Mouse (Mus musculus): ENCODE results near the gene Tecta.

Gene Tecta

GRCm38 (mm10) chr9:42388490-42388889 lies 11.2 kb downstream of the Tecta start:
- no peak for DNase-seq (ENCODE audit: extremely low read depth, insufficient read length, low spot score)

DNA sequence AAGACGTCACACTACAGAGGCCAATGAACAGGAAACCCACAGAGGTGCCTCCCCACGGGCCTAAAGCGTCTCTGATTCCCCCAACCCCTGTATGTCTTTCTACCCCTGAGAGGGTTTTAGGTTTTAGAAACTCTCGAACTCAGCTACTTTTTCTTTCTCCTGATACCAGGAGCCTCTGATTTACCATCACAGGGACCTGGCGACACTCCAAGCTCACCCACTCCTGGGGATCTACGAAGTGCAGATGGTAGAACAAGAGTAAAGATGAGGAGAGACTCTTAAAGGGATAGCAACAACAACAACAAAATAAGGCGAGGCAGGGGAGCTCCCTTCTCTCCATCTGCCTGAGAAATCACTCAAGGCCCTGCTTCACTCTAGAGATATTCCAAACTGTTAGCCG lies 12.7 kb downstream of the Tecta start:
- DNase-seq (ENCODE audit: extremely low read depth, insufficient read length, low spot score) = no peak

DNA sequence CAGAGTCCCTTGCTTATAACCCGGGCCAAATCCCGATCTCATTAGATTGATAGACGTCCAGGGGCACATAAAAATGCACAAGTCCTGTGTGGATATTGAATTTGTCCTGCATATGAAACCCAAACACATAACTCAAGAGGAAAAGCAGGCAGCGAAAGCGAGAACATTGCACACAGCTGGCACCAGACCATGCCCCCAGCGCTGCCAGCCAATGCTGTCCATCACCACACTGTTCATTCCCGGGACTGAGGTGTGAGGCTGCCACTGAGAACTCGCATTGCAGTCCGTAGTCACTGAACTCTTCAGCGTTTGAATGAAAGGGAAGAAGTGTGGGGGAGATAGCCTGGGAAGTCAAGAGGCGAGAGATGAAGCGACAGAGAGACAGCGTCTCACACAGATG lies 14.1 kb downstream of the Tecta start:
- DNase-seq (ENCODE audit: extremely low read depth, insufficient read length, low spot score) = no peak

DNA sequence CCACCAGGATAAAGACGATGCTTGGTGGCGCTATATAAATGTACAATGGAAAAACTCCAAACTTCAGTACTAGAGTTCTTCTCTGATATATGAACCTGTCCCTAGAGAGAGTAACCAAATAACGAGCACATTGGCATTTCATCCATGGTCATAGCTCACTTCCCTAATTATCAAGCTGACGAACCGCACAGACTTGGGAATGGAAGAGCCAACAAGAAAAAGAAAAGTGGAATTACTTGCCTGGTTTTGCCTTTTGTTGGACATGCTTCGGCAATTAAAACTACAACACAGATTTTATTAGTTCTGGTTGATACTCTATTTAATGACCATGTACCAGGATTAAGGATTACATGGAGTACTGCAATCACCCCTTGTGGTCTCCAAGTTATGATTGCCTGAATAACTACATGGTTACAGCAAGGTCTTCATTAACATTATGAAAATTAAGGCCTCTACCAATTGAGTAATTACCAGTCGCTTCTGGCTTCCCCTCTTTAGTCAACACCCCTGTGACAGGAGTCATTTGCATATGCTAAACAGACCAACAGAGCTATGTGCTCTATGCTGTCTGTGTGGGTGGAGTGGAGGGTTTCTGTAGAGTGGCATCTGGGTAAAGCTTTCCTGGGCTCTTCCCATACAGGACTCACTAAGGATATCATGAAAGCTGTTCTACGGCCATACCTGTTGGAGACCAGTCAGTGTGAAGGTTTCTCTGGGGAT lies 16.9 kb downstream of the Tecta start:
- no peak for DNase-seq (ENCODE audit: extremely low read depth, insufficient read length, low spot score)

DNA sequence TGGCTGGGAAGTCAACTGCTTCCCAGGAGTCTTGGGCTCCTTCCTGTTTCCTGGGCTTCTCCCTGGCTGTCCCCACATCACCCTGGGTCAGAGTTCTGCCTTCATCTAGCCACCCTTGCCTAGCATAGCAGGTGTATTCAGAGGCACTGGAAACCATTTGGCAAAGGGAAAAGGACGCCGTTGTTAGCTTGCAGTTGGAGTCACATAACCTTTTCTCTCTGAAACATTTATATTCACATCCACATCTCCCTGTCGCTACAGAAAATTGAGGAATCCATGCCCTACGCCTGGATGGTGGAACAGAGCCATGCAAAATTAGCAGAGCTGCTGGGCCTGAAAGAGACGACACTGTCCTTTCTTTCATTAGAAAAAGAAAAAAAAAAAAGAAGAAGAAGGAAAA lies 17.7 kb downstream of the Tecta start:
- DNase-seq (ENCODE audit: extremely low read depth, insufficient read length, low spot score) = no peak

DNA sequence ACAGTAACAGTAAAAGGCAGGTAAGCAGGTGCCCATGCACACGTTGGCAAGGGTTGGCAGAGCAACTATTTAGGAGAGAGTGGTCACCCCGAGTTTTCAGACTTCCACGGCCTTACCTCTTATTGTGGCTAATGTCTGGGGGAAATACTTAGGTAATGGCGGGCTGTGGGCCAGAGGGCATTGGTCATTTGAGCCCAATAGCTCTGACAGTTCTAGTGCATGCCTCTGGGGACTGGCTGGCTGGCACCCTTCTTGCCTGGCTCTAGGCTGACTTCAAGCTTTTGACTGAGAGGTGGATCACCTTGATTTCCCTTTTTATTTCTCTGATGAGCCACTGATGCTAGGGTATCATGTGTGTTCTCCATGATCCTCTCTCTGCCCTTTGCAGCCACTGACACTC lies 21.7 kb downstream of the Tecta start:
- no peak for DNase-seq (ENCODE audit: extremely low read depth, insufficient read length, low spot score)

- DNase-seq (ENCODE audit: extremely low read depth, insufficient read length, low spot score) = no peak
Observed at GRCm38 (mm10) chr9:42377656-42378055, 22.1 kb downstream of the Tecta start.

DNA sequence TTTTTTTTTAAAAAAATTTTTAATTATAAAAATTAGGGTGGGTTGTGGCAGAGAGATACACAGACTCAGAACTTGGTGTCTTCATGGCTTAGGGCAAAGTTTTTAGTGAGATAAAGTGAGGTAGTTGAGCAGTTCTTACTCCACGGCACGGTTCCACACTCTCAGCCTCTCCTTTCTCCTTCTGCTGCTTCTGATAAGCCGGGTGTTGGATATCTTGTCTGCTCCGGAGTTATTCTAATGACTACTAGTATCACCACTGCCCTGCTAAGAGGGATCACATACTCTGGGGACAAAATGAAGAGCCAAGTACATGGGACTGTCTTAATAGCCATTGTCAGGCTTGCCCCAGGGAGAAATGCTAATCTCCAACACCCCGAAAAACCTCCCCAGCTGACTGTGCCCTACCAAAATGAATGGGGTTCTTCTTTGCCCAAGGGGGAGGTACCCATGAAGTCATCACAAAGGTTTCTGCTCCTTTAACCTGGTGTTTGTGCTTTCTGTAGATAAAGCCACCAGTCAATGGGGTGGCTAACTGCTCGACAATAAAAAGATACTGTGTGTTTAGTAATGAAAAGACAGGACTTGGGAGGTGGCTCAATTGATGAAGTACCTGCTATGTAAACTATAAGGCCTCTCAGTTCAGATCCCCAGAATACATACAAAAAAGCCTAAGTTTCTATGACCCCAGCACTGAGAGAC lies 27.9 kb downstream of the Tecta start:
- no peak for DNase-seq (ENCODE audit: extremely low read depth, insufficient read length, low spot score)

GRCm38 (mm10) chr9:42357585-42357984 lies 42.1 kb downstream of the Tecta start:
- no peak for DNase-seq (ENCODE audit: extremely low read depth, insufficient read length, low spot score)

DNA sequence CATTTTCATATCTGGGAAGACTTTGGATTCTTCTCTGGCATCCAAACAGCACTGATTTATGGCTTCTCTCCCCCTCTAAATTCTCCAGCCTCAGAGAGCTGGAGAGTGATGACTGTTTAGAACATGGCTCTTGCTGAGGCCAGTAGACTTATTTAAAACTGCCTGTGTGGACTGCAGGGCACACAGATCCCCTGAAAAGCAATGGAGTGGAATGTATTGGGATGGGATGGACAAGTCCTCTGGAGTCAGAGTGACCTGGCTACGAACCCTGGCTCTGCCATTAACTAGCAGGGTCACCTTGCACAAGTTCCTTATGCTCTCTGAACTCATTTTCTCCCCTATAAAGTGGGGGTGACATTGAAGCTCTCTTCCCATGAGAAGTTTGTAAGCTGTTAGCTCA lies 44.9 kb downstream of the Tecta start:
- no peak for DNase-seq (ENCODE audit: extremely low read depth, insufficient read length, low spot score)

GRCm38 (mm10) chr9:42349791-42350190 lies 49.9 kb downstream of the Tecta start:
- DNase-seq (ENCODE audit: extremely low read depth, insufficient read length, low spot score) = no peak

DNA sequence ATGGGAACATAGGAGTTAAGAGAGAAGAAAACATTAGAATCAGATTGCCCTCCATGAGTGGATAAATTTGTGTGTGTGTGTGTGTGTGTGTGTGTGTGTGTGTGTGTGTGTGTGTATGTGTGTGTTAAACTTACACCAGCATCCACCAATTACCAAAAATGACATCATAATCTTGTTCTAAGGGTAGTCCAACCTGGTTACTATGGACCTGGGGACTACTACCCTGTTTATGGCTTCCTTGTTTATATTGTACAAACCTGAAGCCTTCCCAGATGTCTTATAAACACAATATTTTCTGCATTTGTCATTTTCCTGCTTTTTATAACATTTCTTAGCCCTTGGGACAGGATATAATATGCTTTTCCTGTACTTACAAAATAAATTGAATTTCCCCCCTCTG lies 53.4 kb downstream of the Tecta start:
- no peak for DNase-seq (ENCODE audit: extremely low read depth, insufficient read length, low spot score)

GRCm38 (mm10) chr9:42339151-42339550 lies 60.6 kb downstream of the Tecta start:
- DNase-seq (ENCODE audit: extremely low read depth, insufficient read length, low spot score) = no peak

GRCm38 (mm10) chr9:42337026-42337425 lies 62.7 kb downstream of the Tecta start:
- no peak for DNase-seq (ENCODE audit: extremely low read depth, insufficient read length, low spot score)

GRCm38 (mm10) chr9:42336575-42336974 lies 63.2 kb downstream of the Tecta start:
- DNase-seq (ENCODE audit: extremely low read depth, insufficient read length, low spot score) = no peak

DNA sequence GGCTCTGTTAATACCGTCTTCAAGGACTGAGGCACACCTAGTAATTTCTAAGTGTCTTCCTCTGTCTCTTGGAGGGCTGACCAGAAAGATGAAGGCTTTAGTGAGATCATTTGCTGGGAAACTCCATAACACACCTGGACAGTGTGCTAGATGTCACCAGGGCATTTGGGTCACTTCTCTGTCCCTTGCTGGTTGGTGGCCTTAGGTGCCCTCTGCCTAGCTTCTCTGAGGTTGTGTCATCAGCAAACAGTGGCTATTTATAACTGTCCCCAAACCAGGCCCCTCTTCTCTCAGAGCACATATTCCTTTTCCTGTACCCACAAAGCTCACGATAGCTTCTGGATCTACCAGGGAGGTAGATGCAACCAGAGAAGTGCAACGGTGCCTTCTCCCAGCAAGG lies 64.8 kb downstream of the Tecta start:
- DNase-seq (ENCODE audit: extremely low read depth, insufficient read length, low spot score) = no peak

GRCm38 (mm10) chr9:42332692-42333091 lies 67.0 kb downstream of the Tecta start:
- no peak for DNase-seq (ENCODE audit: extremely low read depth, insufficient read length, low spot score)

DNA sequence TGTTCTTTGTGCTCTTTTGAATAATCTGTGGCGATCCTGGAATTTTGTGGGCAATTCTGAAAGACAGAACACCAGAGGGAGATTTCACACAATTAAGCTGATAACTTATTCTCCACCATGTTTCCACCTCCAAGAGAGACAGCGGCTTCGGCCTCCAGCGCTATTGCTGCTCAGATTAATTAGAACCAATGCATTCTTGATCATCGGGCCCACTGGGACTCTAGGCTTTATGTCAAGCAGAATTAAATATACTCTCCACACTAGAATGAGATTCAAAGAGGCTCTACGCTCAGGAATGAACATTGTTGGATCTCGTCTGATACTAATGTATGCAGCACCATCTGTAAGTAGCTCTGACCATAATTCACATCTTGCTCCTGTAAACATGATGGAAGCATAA lies 68.4 kb downstream of the Tecta start:
- no peak for DNase-seq (ENCODE audit: extremely low read depth, insufficient read length, low spot score)

DNA sequence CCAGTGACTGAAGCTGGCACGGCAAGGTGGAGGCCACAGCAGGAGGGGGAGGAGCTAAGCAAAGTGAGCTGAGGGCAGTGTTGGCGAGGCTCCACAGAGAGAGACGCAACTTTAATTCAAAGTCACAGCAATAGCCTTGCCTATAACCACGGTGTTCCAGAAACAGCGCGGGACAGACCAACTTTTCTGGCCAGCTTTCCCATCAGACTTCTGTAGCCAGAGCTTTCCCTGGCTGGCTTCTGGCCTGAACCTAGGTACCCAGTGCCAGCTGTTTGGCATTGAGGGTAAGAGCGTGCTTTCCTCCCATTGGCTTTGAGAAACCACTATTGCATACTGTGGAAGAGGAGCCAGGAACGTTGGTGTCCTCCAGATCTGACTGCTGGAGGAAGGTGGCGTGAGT lies 70.0 kb downstream of the Tecta start:
- no peak for DNase-seq (ENCODE audit: extremely low read depth, insufficient read length, low spot score)

DNA sequence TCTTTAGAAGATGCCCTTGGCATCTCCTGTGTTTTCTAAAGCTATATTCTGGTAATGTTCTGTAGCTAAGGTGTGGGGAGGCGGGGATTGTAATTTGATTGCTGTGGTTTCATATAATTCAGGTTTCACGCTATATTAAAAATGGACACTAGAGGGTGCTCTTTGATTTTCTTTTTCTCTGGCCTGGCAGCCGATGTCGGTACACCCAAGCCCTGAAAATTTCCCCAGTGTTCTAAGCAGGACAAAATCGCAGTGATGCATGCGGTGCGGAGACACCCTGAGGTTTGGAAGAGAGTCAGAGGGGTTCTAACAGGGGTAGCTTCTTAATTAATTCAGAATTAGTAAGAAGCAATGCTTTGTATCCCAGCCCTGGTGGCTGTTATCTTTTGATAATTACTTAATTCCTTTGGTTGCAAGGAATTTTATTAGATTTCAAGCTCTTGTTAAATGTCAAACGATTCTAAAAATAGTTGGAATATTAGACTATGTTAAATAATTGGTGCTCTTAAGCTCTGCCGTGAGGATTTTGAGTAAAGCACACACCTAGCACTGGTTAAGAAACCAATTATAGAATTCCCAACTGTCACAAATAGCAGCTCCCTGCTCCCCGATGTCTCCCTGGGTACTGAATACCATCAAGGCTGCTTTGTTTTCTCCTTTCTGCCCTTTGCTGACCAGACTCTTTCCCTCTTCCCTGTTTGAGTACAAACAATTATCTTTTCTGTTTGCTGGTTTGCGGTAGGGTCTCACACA lies 72.9 kb downstream of the Tecta start:
- no peak for DNase-seq (ENCODE audit: extremely low read depth, insufficient read length, low spot score)

- DNase-seq (ENCODE audit: extremely low read depth, insufficient read length, low spot score) = no peak
Observed at GRCm38 (mm10) chr9:42324640-42325394, 74.9 kb downstream of the Tecta start.

All from 3134 (cell line).